Mouse (Mus musculus): ENCODE measurements around the gene Dlgap3. TPM values are rescaled to one million over a fixed set of nuclear protein-coding genes. Genes with fewer than 3 reads are reported as not detected.

Gene Dlgap3
- polyA plus RNA-seq, 1 experiment from 2014 or later, result 0.16 TPM

DNA sequence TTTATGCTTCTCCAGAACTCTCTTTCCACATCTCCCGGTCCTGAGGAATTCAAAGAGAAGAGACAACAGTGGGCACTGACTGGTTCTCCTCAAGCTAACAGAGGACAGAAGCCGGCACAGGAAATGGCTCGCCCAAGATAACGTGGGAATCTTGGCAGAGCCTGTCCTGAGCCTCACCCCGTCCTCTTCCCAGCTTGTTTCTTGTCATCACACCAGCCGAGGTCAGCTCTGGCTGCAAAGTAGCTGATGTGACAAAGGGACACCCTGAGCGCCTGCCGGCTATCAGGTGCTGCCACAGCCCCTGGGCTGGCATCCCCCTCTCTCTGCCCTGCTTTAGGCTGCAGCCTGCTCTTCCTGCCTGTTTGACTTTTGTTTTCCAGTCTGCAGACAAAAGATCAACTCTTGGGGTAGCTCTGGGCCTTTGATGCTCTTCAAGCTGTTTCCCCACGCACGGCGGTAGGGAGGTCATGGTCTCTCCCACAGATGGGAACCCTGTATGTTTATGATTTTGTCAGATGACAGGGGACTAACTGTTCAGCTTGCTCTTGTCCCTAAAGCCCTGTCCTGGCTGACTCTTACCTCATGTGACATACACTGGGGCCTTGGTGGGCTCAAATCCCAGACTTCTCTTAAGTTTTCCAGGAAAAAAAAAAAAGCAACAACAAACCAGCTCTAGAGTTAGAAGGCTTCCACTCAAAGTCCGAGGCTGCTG, 89.3 kb downstream of the Dlgap3 start:
- Histone ChIP-seq H3K9me3 (replicated peaks) (no peaks in the 10 kb centered on the region), H3K4me1 (no peaks in the 10 kb centered on the region), H3K27me3 (ENCODE audit: low read depth, poor library complexity, severe bottlenecking) (no peaks in the 10 kb centered on the region), H3K4me3 (no peak overlapping the region), H3K36me3 (no peaks in the 10 kb centered on the region), H3K27ac (no peak overlapping the region)
- no peak for DNase-seq (ENCODE audit: low spot score)
- WGBS, result 62% methylated on average over 12 of the region's 12 CpGs

DNA sequence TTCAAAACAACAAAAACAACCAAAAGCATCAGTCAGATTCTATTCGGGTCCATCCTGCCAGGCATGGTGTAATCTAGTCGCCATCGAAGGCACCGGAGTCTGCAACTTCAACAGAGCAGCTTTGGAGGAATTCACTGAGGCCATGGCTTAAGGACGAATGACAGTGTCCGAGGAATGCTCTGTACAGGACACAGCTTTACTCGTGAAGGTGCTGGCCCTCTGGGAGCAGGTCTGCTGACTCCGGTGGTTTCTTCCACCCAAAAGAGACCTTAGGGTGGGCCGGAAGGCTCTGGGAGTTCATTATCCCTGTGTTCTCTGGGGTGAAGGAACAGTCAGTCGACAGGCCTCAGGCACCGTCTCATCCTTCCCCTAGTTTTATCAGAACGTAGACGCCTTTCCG, 92.6 kb downstream of the Dlgap3 start:
- Histone ChIP-seq H3K4me3 (no peak overlapping the region), H3K27me3 (ENCODE audit: low read depth, poor library complexity, severe bottlenecking) (no peaks in the 10 kb centered on the region), H3K4me1 (peaks cover 4% of the 10 kb centered on the region; the same call in 1 of the 2 replicates), H3K27ac (no peak overlapping the region), H3K36me3 (no peaks in the 10 kb centered on the region), H3K9me3 (replicated peaks) (no peaks in the 10 kb centered on the region)
- 92% methylated on average over 14 of the region's 14 CpGs for WGBS
- no peak for DNase-seq (ENCODE audit: low spot score)

DNA sequence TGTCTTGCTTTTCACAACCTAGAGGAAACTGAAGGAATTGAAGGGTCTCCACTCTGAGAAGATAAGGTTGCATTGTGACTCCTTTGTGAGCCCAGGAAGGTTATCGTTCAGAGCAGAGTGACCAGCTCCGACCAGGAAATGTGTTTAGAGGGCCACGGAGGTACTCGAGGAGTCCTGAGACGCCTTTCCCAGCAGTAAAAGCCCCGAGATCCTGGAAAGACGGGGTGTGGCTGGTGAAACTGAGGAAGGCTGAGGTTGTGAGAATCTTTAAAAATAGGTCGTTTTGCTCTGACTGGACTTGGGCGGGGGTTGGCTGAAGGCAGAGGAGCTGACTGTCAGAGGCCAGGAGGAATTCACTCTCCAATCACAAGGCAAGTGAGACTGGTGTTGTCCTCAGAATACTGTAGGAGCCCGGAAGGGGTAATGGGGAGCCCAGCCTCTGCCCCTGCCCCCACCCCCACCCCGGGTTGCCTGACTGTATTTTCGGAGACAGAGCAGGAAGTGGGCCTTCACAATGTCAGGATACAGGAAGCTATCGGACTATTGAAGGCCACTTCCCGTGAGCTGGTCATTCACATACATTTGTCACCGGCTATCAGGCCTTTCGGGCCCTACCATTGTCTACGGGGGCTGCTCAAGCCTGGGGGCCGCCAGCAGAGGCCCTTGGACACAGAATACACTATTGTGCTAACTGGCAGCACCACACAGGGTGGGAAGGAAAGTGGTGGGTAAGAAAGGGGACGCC, 94.6 kb downstream of the Dlgap3 start:
- H3K36me3 ChIP-seq, result no peaks in the 10 kb centered on the region
- 0 out of 2 replicates have a peak overlapping the region, but pooled peaks have one; percentile 12 for H3K27ac ChIP-seq
- WGBS, result 76% methylated on average over 19 of the region's 19 CpGs
- no peak overlapping the region for H3K4me3 ChIP-seq
- DNase-seq (ENCODE audit: low spot score), result no peak
- peaks cover 4% of the 10 kb centered on the region; the same call in 1 of the 2 replicates for H3K4me1 ChIP-seq
- no peaks in the 10 kb centered on the region for H3K9me3 ChIP-seq (replicated peaks)
- H3K27me3 ChIP-seq (ENCODE audit: low read depth, poor library complexity, severe bottlenecking), result no peaks in the 10 kb centered on the region

DNA sequence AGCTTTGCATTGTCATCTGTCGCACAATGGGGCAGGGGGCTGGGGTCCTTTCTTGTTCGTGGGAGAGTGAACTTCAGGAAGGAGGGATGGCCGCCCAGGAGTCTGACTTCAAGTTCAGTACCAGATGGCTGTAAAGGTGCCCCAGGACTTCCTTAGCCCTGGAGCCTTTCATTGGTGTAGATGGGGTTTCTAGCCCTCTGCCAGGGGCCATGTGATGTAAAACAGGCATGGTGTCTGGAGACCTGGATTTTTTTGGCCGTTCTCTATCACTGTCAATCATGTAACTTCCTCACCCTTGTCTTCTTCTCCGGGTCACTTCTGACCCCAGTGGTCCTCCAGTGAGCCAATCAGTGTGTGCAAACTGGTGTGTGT, 95.2 kb downstream of the Dlgap3 start:
- Histone ChIP-seq H3K27ac (0 out of 2 replicates have a peak overlapping the region, but pooled peaks have one; percentile 12), H3K27me3 (ENCODE audit: low read depth, poor library complexity, severe bottlenecking) (peaks cover 5% of the 10 kb centered on the region; the same call in 1 of the 2 replicates), H3K4me3 (no peak overlapping the region), H3K36me3 (no peaks in the 10 kb centered on the region), H3K4me1 (peaks cover 4% of the 10 kb centered on the region; the same call in 1 of the 2 replicates), H3K9me3 (replicated peaks) (no peaks in the 10 kb centered on the region)
- no peak for DNase-seq (ENCODE audit: low spot score)
- WGBS, result 74% methylated on average over 5 of the region's 5 CpGs

DNA sequence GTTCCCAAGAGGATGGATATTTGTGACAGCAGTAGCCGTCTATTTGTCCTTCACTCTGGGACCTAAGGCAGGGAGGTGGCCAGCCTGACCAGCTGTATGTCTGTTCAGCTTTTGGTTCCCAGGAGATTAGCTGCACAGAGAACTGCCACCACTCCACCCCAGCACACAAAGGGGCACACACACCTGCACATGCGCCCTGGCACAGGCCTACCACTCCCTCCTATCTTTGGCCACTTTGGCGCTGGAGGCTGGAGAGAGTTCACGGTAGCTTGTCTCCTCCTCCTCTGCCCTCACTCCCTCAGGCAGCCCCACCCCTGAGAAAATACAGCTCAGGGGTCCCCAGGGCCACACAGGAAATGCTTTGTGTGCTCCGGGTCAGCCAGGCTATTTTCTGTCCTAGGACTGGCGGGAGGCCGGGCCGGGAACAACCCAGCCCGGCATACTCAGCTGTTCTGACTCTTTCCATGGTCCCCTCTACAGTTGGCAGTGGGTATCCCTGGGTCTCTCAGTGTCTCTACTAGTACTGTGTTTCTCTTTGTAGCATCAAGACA, 109.5 kb downstream of the Dlgap3 start:
- H3K4me1 ChIP-seq, result peaks cover 10% of the 10 kb centered on the region
- H3K4me3 ChIP-seq, result no peak overlapping the region
- 67% methylated on average over 9 of the region's 9 CpGs for WGBS
- peak overlapping the region; percentile 44; the same call in 1 of the 2 replicates for H3K27ac ChIP-seq
- no peaks in the 10 kb centered on the region for H3K9me3 ChIP-seq (replicated peaks)
- DNase-seq (ENCODE audit: low spot score), result no peak
- H3K36me3 ChIP-seq, result no peaks in the 10 kb centered on the region
- no peaks in the 10 kb centered on the region for H3K27me3 ChIP-seq (ENCODE audit: low read depth, poor library complexity, severe bottlenecking)

DNA sequence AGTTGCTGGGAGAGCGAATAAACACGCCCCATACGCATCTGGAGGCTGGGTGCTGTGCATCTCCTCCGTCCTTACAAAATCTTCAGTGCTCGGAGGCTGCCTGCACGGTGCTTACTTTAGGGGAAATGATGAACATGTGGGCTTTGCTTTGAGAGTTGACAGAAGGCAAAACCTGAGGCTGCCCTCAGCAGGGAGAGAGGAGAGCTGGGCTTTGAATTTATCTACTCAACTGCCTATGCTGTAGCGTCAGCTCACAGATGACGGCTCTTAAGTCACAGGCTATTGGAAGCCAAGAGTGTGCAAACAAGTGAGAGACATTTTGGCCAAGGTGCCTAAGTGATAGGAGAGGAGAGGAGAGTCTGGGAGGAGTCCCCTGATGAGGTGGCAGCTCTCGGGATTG, 110.2 kb downstream of the Dlgap3 start:
- Histone ChIP-seq H3K36me3 (no peaks in the 10 kb centered on the region), H3K4me1 (peaks cover 10% of the 10 kb centered on the region), H3K27me3 (ENCODE audit: low read depth, poor library complexity, severe bottlenecking) (no peaks in the 10 kb centered on the region), H3K27ac (no peak overlapping the region), H3K4me3 (no peak overlapping the region), H3K9me3 (replicated peaks) (no peaks in the 10 kb centered on the region)
- no peak for DNase-seq (ENCODE audit: low spot score)
- whole genome bisulfite sequencing, result 85% methylated on average over 9 of the region's 9 CpGs

Other genes with a start within 250 kb of the Dlgap3 start
- gene Zmym4, start 201.1 kb upstream of the Dlgap3 start, polyA plus RNA-seq (2016; fragmentation: Nextera tagmentation; extraction: Ambion mirVana), result 24.5 and 28.0 TPM in 2 replicates
- 114 and 122 TPM in 2 replicates for gene Sfpq, start 147.9 kb upstream of the Dlgap3 start, polyA plus RNA-seq (2016; fragmentation: Nextera tagmentation; extraction: Ambion mirVana)
- gene Zmym1, start 108.1 kb upstream of the Dlgap3 start, polyA plus RNA-seq (2016; fragmentation: Nextera tagmentation; extraction: Ambion mirVana), result 34.8 and 35.3 TPM in 2 replicates
- gene Zmym6, start 91.8 kb upstream of the Dlgap3 start, polyA plus RNA-seq (2016; fragmentation: Nextera tagmentation; extraction: Ambion mirVana), result 18.4 and 23.2 TPM in 2 replicates
- gene Tmem35b, start 45.5 kb upstream of the Dlgap3 start, polyA plus RNA-seq (2016; fragmentation: Nextera tagmentation; extraction: Ambion mirVana), result 9.5 and 10.6 TPM in 2 replicates
- gene Smim12, start 74.6 kb downstream of the Dlgap3 start, polyA plus RNA-seq (2016; fragmentation: Nextera tagmentation; extraction: Ambion mirVana), result 82.6 and 84.9 TPM in 2 replicates
- 14.6 and 18.5 TPM in 2 replicates for gene Gja4, start 144.8 kb downstream of the Dlgap3 start, polyA plus RNA-seq (2016; fragmentation: Nextera tagmentation; extraction: Ambion mirVana)
- 7.8 and 11.4 TPM in 2 replicates for gene Gjb3, start 161.6 kb downstream of the Dlgap3 start, polyA plus RNA-seq (2016; fragmentation: Nextera tagmentation; extraction: Ambion mirVana)
- not detected in 2 replicates for gene Gjb4, start 184.9 kb downstream of the Dlgap3 start, polyA plus RNA-seq (2016; fragmentation: Nextera tagmentation; extraction: Ambion mirVana)
- gene Gjb5, start 189.0 kb downstream of the Dlgap3 start, polyA plus RNA-seq (2016; fragmentation: Nextera tagmentation; extraction: Ambion mirVana), result 1.6 and 1.7 TPM in 2 replicates

All from limb, embryonic 10.5 days (tissue).